Mouse (Mus musculus): ENCODE data around the gene Fcgr2b. TPM values are rescaled to one million over a fixed set of nuclear protein-coding genes. Genes with fewer than 3 reads are reported as not detected.

Gene Fcgr2b
- polyA plus RNA-seq, 1 experiment: not detected

- TF ChIP-seq EP300 (IDR thresholded peaks at IDR 0.05; ENCODE audit: insufficient read depth, low read depth, low read length) (no peak), POLR2A (IDR thresholded peaks at IDR 0.05; ENCODE audit: insufficient read depth, low read length) (no peak), CTCF (IDR thresholded peaks at IDR 0.05; ENCODE audit: low read depth, low read length) (no peak)
- Histone ChIP-seq H3K4me3 (ENCODE audit: low read depth, low read length) (no peak overlapping the region), H3K4me1 (ENCODE audit: control insufficient read depth, insufficient read depth, low read length) (no peaks in the 10 kb centered on the region), H3K36me3 (ENCODE audit: control insufficient read depth, insufficient read depth, low read length, poor library complexity, severe bottlenecking) (no peaks in the 10 kb centered on the region), H3K27me3 (ENCODE audit: control insufficient read depth, insufficient read depth, low read length, poor library complexity, severe bottlenecking) (no peaks in the 10 kb centered on the region), H3K27ac (ENCODE audit: insufficient read depth, low read length) (no peak overlapping the region), H3K9ac (ENCODE audit: low read depth, poor library complexity, severe bottlenecking) (no peak overlapping the region), H3K9me3 (replicated peaks; ENCODE audit: control insufficient read depth, insufficient read depth, low read length, poor library complexity, severe bottlenecking) (no peaks in the 10 kb centered on the region)
These were observed 57.0 kb downstream of the Fcgr2b start for GRCm38 (mm10) chr1:170919308-170919707.

- Histone ChIP-seq H3K27ac (ENCODE audit: insufficient read depth, low read length) (no peak overlapping the region), H3K9me3 (replicated peaks; ENCODE audit: control insufficient read depth, insufficient read depth, low read length, poor library complexity, severe bottlenecking) (no peaks in the 10 kb centered on the region), H3K9ac (ENCODE audit: low read depth, poor library complexity, severe bottlenecking) (no peak overlapping the region), H3K4me3 (ENCODE audit: low read depth, low read length) (no peak overlapping the region), H3K4me1 (ENCODE audit: control insufficient read depth, insufficient read depth, low read length) (no peaks in the 10 kb centered on the region), H3K36me3 (ENCODE audit: control insufficient read depth, insufficient read depth, low read length, poor library complexity, severe bottlenecking) (no peaks in the 10 kb centered on the region), H3K27me3 (ENCODE audit: control insufficient read depth, insufficient read depth, low read length, poor library complexity, severe bottlenecking) (no peaks in the 10 kb centered on the region)
- no peak for TF ChIP-seq POLR2A (IDR thresholded peaks at IDR 0.05; ENCODE audit: insufficient read depth, low read length)
- TF ChIP-seq CTCF (IDR thresholded peaks at IDR 0.05; ENCODE audit: low read depth, low read length): no peak
- TF ChIP-seq EP300 (IDR thresholded peaks at IDR 0.05; ENCODE audit: insufficient read depth, low read depth, low read length): no peak
These were observed 60.7 kb downstream of the Fcgr2b start for GRCm38 (mm10) chr1:170915657-170916056.

- H3K36me3 ChIP-seq (ENCODE audit: control insufficient read depth, insufficient read depth, low read length, poor library complexity, severe bottlenecking): no peaks in the 10 kb centered on the region
- H3K4me3 ChIP-seq (ENCODE audit: low read depth, low read length): no peak within 1 kb of the TSS
- no peaks in the 10 kb centered on the region for H3K4me1 ChIP-seq (ENCODE audit: control insufficient read depth, insufficient read depth, low read length)
- no peak within 1 kb of the TSS for H3K27ac ChIP-seq (ENCODE audit: insufficient read depth, low read length)
- TF ChIP-seq POLR2A (IDR thresholded peaks at IDR 0.05; ENCODE audit: insufficient read depth, low read length) (no peak), EP300 (IDR thresholded peaks at IDR 0.05; ENCODE audit: insufficient read depth, low read depth, low read length) (no peak), CTCF (IDR thresholded peaks at IDR 0.05; ENCODE audit: low read depth, low read length) (no peak)
- H3K9ac ChIP-seq (ENCODE audit: low read depth, poor library complexity, severe bottlenecking): no peak within 1 kb of the TSS
- H3K27me3 ChIP-seq (ENCODE audit: control insufficient read depth, insufficient read depth, low read length, poor library complexity, severe bottlenecking): no peaks in the 10 kb centered on the region
- no peaks in the 10 kb centered on the region for H3K9me3 ChIP-seq (replicated peaks; ENCODE audit: control insufficient read depth, insufficient read depth, low read length, poor library complexity, severe bottlenecking)
These were observed 63.3 kb downstream of the Fcgr2b start, which contains the start of gene Fcrlb for GRCm38 (mm10) chr1:170912891-170913615. Gene Fcrlb (minus strand): TSS chr1:170912941.

GRCm38 (mm10) chr1:170911907-170912660 is 64.3 kb downstream of the Fcgr2b start:
- Histone ChIP-seq H3K9ac (ENCODE audit: low read depth, poor library complexity, severe bottlenecking) (no peak overlapping the region), H3K36me3 (ENCODE audit: control insufficient read depth, insufficient read depth, low read length, poor library complexity, severe bottlenecking) (no peaks in the 10 kb centered on the region), H3K27ac (ENCODE audit: insufficient read depth, low read length) (no peak overlapping the region), H3K27me3 (ENCODE audit: control insufficient read depth, insufficient read depth, low read length, poor library complexity, severe bottlenecking) (no peaks in the 10 kb centered on the region), H3K4me3 (ENCODE audit: low read depth, low read length) (no peak overlapping the region), H3K4me1 (ENCODE audit: control insufficient read depth, insufficient read depth, low read length) (no peaks in the 10 kb centered on the region), H3K9me3 (replicated peaks; ENCODE audit: control insufficient read depth, insufficient read depth, low read length, poor library complexity, severe bottlenecking) (no peaks in the 10 kb centered on the region)
- TF ChIP-seq POLR2A (IDR thresholded peaks at IDR 0.05; ENCODE audit: insufficient read depth, low read length): no peak
- TF ChIP-seq CTCF (IDR thresholded peaks at IDR 0.05; ENCODE audit: low read depth, low read length): no peak
- no peak for TF ChIP-seq EP300 (IDR thresholded peaks at IDR 0.05; ENCODE audit: insufficient read depth, low read depth, low read length)

Other genes with a start within 250 kb of the Fcgr2b start
- 23.7 and 24.1 TPM in 2 replicates for gene Atf6, start 108.8 kb downstream of the Fcgr2b start, polyA plus RNA-seq (2011; ENCODE audit: insufficient read depth, insufficient read length, low read depth, missing spikeins)
- not detected in 2 replicates for gene Gm26620, start 91.5 kb downstream of the Fcgr2b start, polyA plus RNA-seq (2011; ENCODE audit: insufficient read depth, insufficient read length, low read depth, missing spikeins)
- 43.1 and 45.9 TPM in 2 replicates for gene Dusp12, start 91.0 kb downstream of the Fcgr2b start, polyA plus RNA-seq (2011; ENCODE audit: insufficient read depth, insufficient read length, low read depth, missing spikeins)
- gene Fcrlb, start 63.6 kb downstream of the Fcgr2b start, polyA plus RNA-seq (2011; ENCODE audit: insufficient read depth, insufficient read length, low read depth, missing spikeins): not detected in 2 replicates
- not detected in 2 replicates for gene Fcrla, start 49.0 kb downstream of the Fcgr2b start, polyA plus RNA-seq (2011; ENCODE audit: insufficient read depth, insufficient read length, low read depth, missing spikeins)
- gene Fcgr4, start 42.4 kb upstream of the Fcgr2b start, polyA plus RNA-seq (2011; ENCODE audit: insufficient read depth, insufficient read length, low read depth, missing spikeins): not detected in 2 replicates
- 0.78 and 0.87 TPM in 2 replicates for gene Fcgr3, start 88.4 kb upstream of the Fcgr2b start, polyA plus RNA-seq (2011; ENCODE audit: insufficient read depth, insufficient read length, low read depth, missing spikeins)
- gene Cfap126, start 137.4 kb upstream of the Fcgr2b start, polyA plus RNA-seq (2011; ENCODE audit: insufficient read depth, insufficient read length, low read depth, missing spikeins): 6.4 and 7.5 TPM in 2 replicates
- 273 and 285 TPM in 2 replicates for gene Sdhc, start 174.1 kb upstream of the Fcgr2b start, polyA plus RNA-seq (2011; ENCODE audit: insufficient read depth, insufficient read length, low read depth, missing spikeins)
- 1.1 and 1.3 TPM in 2 replicates for gene Mpz, start 174.2 kb upstream of the Fcgr2b start, polyA plus RNA-seq (2011; ENCODE audit: insufficient read depth, insufficient read length, low read depth, missing spikeins)
- gene Pcp4l1, start 219.7 kb upstream of the Fcgr2b start, polyA plus RNA-seq (2011; ENCODE audit: insufficient read depth, insufficient read length, low read depth, missing spikeins): 0.37 and 0.70 TPM in 2 replicates
- not detected in 2 replicates for gene Nr1i3, start 237.4 kb upstream of the Fcgr2b start, polyA plus RNA-seq (2011; ENCODE audit: insufficient read depth, insufficient read length, low read depth, missing spikeins)
- 18.3 and 25.1 TPM in 2 replicates for gene Tomm40l, start 246.0 kb upstream of the Fcgr2b start, polyA plus RNA-seq (2011; ENCODE audit: insufficient read depth, insufficient read length, low read depth, missing spikeins)
- gene Apoa2, start 248.5 kb upstream of the Fcgr2b start, polyA plus RNA-seq (2011; ENCODE audit: insufficient read depth, insufficient read length, low read depth, missing spikeins): 18.0 and 19.1 TPM in 2 replicates